Comparison of ENCODE assay signal across 14 mouse cellular contexts in the genomic region with DNA sequence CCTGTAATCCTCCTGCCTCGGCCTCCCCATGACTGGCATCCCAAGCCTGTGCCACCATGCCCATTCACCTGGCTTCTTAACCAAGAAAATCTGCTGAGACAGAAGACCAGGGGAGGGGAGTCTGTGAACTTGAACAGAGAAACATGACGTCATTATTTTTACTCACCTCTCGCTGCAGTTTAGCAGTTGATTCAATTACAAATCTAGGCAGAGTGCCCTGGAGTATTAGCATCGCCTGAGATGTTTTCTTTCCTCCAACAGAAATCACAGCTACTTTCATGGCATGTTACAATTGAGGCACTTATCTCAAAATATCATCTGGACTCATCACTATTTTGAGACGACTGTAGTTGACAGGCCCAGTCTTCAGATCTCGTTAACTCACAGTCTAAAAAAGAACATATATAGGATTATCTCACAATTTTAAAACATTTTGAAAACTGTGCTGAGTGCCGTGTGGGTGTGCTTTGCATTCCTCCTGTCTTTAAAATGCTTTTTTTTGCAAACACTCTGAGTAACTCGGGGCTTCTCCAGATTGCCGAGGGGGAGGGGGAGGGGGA.
DNase-seq lines count a peak whose midpoint lies in the region; ATAC-seq lines count a peak whose summit lies in the region.
"Had no signal": no experiment of that assay in that cellular context is flagged by ENCODE, and none has a peak within 500 bp of the region (broad histone marks: within the 10 kb centered on the region; RNA-seq: fewer than 3 reads in every experiment).

No protein-coding gene starts in this region.

- DNase-seq in frontal cortex, adult 2 months (ENCODE audit: extremely low spot score in 1 of 2, low spot score in 1 of 2): peak; percentile 28 to 52
- DNase-seq in frontal cortex, postnatal 25 days (ENCODE audit: low spot score in 2 of 2): no peak
- DNase-seq in right cerebral cortex, adult 2 months (ENCODE audit: low spot score in 2 of 2): peak; percentile 29 to 30
- DNase-seq in right cerebral cortex, adult 18-20 months: no peak
- no peak for DNase-seq in retina, postnatal 1 day
- DNase-seq in adrenal gland, postnatal 36 days: no peak

- ATAC-seq in embryonic facial prominence, embryonic 13.5 days (ENCODE audit: insufficient number of reproducible peaks, insufficient read depth, low FRiP score, low TSS enrichment, low read depth): no peak
- ATAC-seq in stomach, embryonic 16.5 days (ENCODE audit: insufficient read depth, low FRiP score): no peak

- no peaks in the 10 kb centered on the region for H3K9me3 ChIP-seq in embryonic facial prominence, embryonic 13.5 days
- H3K9me3 ChIP-seq in stomach, embryonic 16.5 days (replicated peaks; ENCODE audit: control insufficient read depth, low read length): no peaks in the 10 kb centered on the region
- H3K9me3 ChIP-seq: heart, embryonic 12.5 days; hindbrain, embryonic 13.5 days; kidney, embryonic 15.5 days; liver, embryonic 12.5 days; neural tube, embryonic 12.5 days had no signal

- H3K27me3 ChIP-seq in embryonic facial prominence, embryonic 13.5 days: no peaks in the 10 kb centered on the region
- H3K27me3 ChIP-seq in stomach, embryonic 16.5 days (ENCODE audit: control insufficient read depth, insufficient read depth, low read length): no peaks in the 10 kb centered on the region
- H3K27me3 ChIP-seq: kidney, embryonic 15.5 days; liver, embryonic 12.5 days had no signal

- H3K36me3 ChIP-seq in embryonic facial prominence, embryonic 13.5 days: no peaks in the 10 kb centered on the region
- H3K36me3 ChIP-seq in stomach, embryonic 16.5 days (ENCODE audit: control insufficient read depth, insufficient read depth, low read length): no peaks in the 10 kb centered on the region
- H3K36me3 ChIP-seq: heart, embryonic 12.5 days; hindbrain, embryonic 13.5 days; kidney, embryonic 15.5 days; liver, embryonic 12.5 days; neural tube, embryonic 12.5 days had no signal

- no peak overlapping the region for H3K4me2 ChIP-seq in embryonic facial prominence, embryonic 13.5 days
- no peak overlapping the region for H3K4me2 ChIP-seq in stomach, embryonic 16.5 days (ENCODE audit: low read depth, low read length)
- H3K4me2 ChIP-seq: heart, embryonic 12.5 days; hindbrain, embryonic 13.5 days; kidney, embryonic 15.5 days; liver, embryonic 12.5 days; neural tube, embryonic 12.5 days had no signal

- 30% methylated on average over 9 of the region's 9 CpGs for WGBS in embryonic facial prominence, embryonic 13.5 days
- 41% methylated on average over 9 of the region's 9 CpGs for WGBS in stomach, embryonic 16.5 days

- H3K4me1 ChIP-seq in embryonic facial prominence, embryonic 13.5 days: peaks cover 62% of the 10 kb centered on the region
- H3K4me1 ChIP-seq in stomach, embryonic 16.5 days (ENCODE audit: control insufficient read depth, insufficient read depth, low read length): peaks cover 22% of the 10 kb centered on the region
- H3K4me1 ChIP-seq: heart, embryonic 12.5 days; liver, embryonic 12.5 days had no signal

- H3K4me3 ChIP-seq in embryonic facial prominence, embryonic 13.5 days: no peak overlapping the region
- H3K4me3 ChIP-seq in stomach, embryonic 16.5 days (replicated peaks; ENCODE audit: low read length): no peak overlapping the region
- H3K4me3 ChIP-seq: gastrocnemius, adult 2 months; heart, embryonic 12.5 days; hindbrain, embryonic 13.5 days; kidney, embryonic 15.5 days; liver, embryonic 12.5 days; neural tube, embryonic 12.5 days had no signal

- H3K9ac ChIP-seq in embryonic facial prominence, embryonic 13.5 days: no peak overlapping the region
- no peak overlapping the region for H3K9ac ChIP-seq in stomach, embryonic 16.5 days (ENCODE audit: low read length)
- H3K9ac ChIP-seq: heart, embryonic 12.5 days; kidney, embryonic 15.5 days; liver, embryonic 12.5 days; neural tube, embryonic 12.5 days had no signal

- H3K27ac ChIP-seq in embryonic facial prominence, embryonic 13.5 days: peak overlapping the region; percentile 68; the same call in 1 of the 2 replicates
- peak overlapping the region; percentile 71 for H3K27ac ChIP-seq in stomach, embryonic 16.5 days (ENCODE audit: low read length)
- H3K27ac ChIP-seq: gastrocnemius, adult 2 months; hindbrain, embryonic 13.5 days; kidney, embryonic 15.5 days; liver, embryonic 12.5 days; neural tube, embryonic 12.5 days had no signal

Comparison
In these comparisons a context has a peak if more than half of its experiments do, and no peak if none do; other contexts are left out.
1. DNase-seq: peak in frontal cortex, adult 2 months (2 of 2) and right cerebral cortex, adult 2 months (2 of 2); none in frontal cortex, postnatal 25 days (0 of 2), right cerebral cortex, adult 18-20 months (single experiment), retina, postnatal 1 day (single experiment) and adrenal gland, postnatal 36 days (0 of 2).